Mouse (Mus musculus) midbrain, embryonic 12.5 days (tissue): ENCODE measurements around the gene Fto. TPM values are rescaled to one million over a fixed set of nuclear protein-coding genes. Genes with fewer than 3 reads are reported as not detected.

Source experiments
- ATAC-seq: fragments of 200-750 bp; cut with Nextera tagmentation; 2 replicates; pipeline ENCODE4 v1.8.0; 2017; ENCODE audit warnings: low read depth, moderate TSS enrichment, moderate library complexity; ENCODE audit not compliant: low FRiP score
- H3K27ac ChIP-seq: fragments of 300-500 bp; sonication (generic); replicated peaks from 2 replicates; pipeline ENCODE4 v1.5.1; 2016; ENCODE audit warnings: mild to moderate bottlenecking
- H3K27me3 ChIP-seq: fragments of 300-500 bp; sonication (generic); 2 replicates; pipeline ENCODE4 v1.6.1; 2016; ENCODE audit warnings: mild to moderate bottlenecking
- H3K36me3 ChIP-seq: fragments of 300-500 bp; sonication (generic); 2 replicates; pipeline ENCODE4 v1.6.1; 2016
- H3K4me1 ChIP-seq: fragments of 300-500 bp; sonication (generic); 2 replicates; pipeline ENCODE4 v1.6.1; 2016
- H3K4me2 ChIP-seq: fragments of 300-500 bp; sonication (generic); replicated peaks from 2 replicates; pipeline ENCODE4 v1.6.1; 2016; ENCODE audit warnings: mild to moderate bottlenecking, moderate library complexity
- H3K4me3 ChIP-seq: fragments of 300-500 bp; sonication (generic); 2 replicates; pipeline ENCODE4 v1.5.1; 2016; ENCODE audit warnings: mild to moderate bottlenecking
- H3K9ac ChIP-seq: fragments of 300-500 bp; sonication (generic); replicated peaks from 2 replicates; pipeline ENCODE4 v1.6.1; 2016; ENCODE audit warnings: mild to moderate bottlenecking, moderate library complexity
- H3K9me3 ChIP-seq: fragments of 300-500 bp; sonication (generic); 2 replicates; pipeline ENCODE4 v1.6.1; 2016; ENCODE audit warnings: mild to moderate bottlenecking
- WGBS: fragments of 180-500 bp; shearing (Covaris S2); methylation state at CpG from one replicate; pipeline ENCODE4 v1.1.7; 2016; 5-methylcytosine and 5-hydroxymethylcytosine counted together
- polyA plus RNA-seq: library from polyadenylated mRNA; unstranded; fragments of >200 nt; fragmentation: Nextera tagmentation; extraction: Ambion mirVana; gene quantifications from 2 replicates; pipeline ENCODE4 v1.2.1, GENCODE M21; 2016

The Fto gene
- polyA plus RNA-seq, 1 experiment from 2014 or later: 115 TPM

- H3K4me2 ChIP-seq: no peak overlapping the region
- H3K27me3 ChIP-seq: peaks cover 30% of the 10 kb centered on the region
- no peak overlapping the region for H3K4me3 ChIP-seq
- 21% methylated on average over 11 of the region's 11 CpGs for WGBS
- peaks cover 43% of the 10 kb centered on the region for H3K4me1 ChIP-seq
- H3K9ac ChIP-seq: no peak overlapping the region
- H3K36me3 ChIP-seq: no peaks in the 10 kb centered on the region
- no peaks in the 10 kb centered on the region for H3K9me3 ChIP-seq
- ATAC-seq: no peak
- no peak overlapping the region for H3K27ac ChIP-seq
Measured at GRCm38 (mm10) chr8:91569874-91570273, 256.5 kb downstream of the Fto start.

GRCm38 (mm10) chr8:91570809-91571208 lies 257.5 kb downstream of the Fto start:
- no peaks in the 10 kb centered on the region for H3K36me3 ChIP-seq
- no peak overlapping the region for H3K27ac ChIP-seq
- ATAC-seq: no peak
- peaks cover 40% of the 10 kb centered on the region for H3K4me1 ChIP-seq
- no peaks in the 10 kb centered on the region for H3K9me3 ChIP-seq
- no peak overlapping the region for H3K9ac ChIP-seq
- H3K4me2 ChIP-seq: no peak overlapping the region
- WGBS: 90% methylated on average over 7 of the region's 7 CpGs
- H3K27me3 ChIP-seq: peaks cover 30% of the 10 kb centered on the region
- no peak overlapping the region for H3K4me3 ChIP-seq

DNA sequence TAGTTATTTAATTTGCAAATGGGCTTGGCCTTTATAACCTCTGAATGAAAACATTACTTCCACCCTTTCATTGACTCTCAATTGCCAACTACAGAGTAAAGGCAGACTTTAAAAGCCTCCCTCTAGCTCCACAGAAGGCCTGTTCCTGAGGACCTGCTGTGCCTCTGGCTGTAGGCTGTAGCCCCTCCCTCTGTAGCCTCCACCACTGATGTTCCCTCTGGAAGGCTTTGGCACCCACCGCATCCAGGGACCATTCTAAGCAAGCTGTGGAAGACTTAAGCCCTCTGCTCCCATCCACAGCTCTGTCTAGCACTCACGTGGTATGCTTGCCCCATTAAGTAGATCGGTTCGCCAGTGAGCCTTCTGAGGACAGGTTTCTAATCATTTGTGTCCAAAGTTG lies 258.7 kb downstream of the Fto start:
- H3K9ac ChIP-seq: no peak overlapping the region
- 44% methylated on average over 4 of the region's 4 CpGs for WGBS
- ATAC-seq: no peak
- no peaks in the 10 kb centered on the region for H3K9me3 ChIP-seq
- H3K4me2 ChIP-seq: no peak overlapping the region
- H3K27me3 ChIP-seq: peaks cover 33% of the 10 kb centered on the region
- H3K4me1 ChIP-seq: peaks cover 42% of the 10 kb centered on the region
- H3K4me3 ChIP-seq: no peak overlapping the region
- no peak overlapping the region for H3K27ac ChIP-seq
- H3K36me3 ChIP-seq: no peaks in the 10 kb centered on the region

DNA sequence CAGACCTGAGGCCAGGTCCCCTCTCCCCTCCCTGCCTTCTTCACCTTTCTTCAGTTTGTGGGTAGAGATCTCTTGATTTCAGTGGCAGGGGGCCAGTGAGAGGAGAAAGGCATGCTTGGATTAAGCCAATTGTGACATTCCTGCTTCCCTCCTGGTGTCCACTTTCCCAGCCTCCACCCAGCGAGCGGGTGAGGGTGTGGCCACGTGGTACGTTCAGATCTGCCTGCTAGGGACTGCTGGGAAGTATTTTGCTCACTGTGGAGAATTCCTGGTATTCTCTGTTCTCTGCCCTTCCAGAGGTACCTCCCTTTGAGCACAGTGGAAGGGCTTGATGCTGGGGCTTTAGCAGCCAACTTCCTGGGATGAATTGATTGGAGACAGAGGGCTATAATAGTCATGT lies 259.3 kb downstream of the Fto start:
- Histone ChIP-seq H3K27ac (no peak overlapping the region), H3K9ac (no peak overlapping the region), H3K9me3 (no peaks in the 10 kb centered on the region), H3K4me2 (no peak overlapping the region), H3K4me1 (peaks cover 38% of the 10 kb centered on the region), H3K4me3 (no peak overlapping the region), H3K36me3 (no peaks in the 10 kb centered on the region), H3K27me3 (peaks cover 33% of the 10 kb centered on the region)
- no peak for ATAC-seq
- 16% methylated on average over 4 of the region's 4 CpGs for WGBS

GRCm38 (mm10) chr8:91575576-91575975 lies 262.3 kb downstream of the Fto start:
- H3K27ac ChIP-seq: no peak overlapping the region
- 4% methylated on average over 3 of the region's 3 CpGs for WGBS

DNA sequence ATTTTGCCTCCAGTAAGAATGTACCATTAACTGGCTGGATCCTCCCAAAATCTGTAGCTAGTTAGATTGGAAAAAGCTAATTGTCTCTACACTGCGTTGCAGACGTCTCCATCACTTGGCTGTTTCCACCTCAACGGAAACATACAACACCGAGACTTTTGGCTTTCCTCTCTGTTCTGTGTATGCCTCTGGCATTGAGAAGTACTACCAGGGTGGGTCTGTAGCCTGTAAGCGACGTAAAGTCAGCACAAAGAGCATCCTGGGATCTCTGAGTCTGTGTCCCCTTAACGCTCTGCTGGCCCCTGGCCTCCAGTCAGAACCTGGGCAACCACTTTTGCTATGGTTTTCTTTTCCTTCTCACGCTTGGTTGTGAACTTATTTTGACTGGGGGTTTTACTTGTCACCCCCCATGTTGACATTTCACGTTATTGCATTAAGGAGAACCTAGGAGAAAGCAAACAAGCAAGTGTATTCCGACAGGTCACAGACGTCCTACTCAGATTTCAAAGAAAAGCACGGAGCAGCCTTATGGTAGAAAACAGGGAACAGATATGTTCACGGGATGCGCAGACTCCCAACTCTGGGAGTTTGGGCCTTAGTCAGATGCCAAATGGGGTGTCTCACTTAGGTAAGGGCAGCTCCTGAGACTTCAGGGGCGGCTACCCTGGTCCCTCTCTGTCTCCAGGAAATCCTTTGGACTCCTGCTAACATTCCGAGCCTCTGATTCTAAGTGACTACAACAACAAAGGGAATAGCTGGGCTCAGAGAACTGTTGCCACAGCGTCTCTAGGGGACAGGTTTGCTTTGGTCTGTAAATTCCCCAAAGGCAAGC lies 263.0 kb downstream of the Fto start:
- Histone ChIP-seq H3K27ac (no peak overlapping the region), H3K27me3 (peaks cover 18% of the 10 kb centered on the region), H3K9me3 (no peaks in the 10 kb centered on the region), H3K4me1 (peaks cover 26% of the 10 kb centered on the region), H3K4me2 (no peak overlapping the region; the same call in 1 of the 2 replicates), H3K36me3 (no peaks in the 10 kb centered on the region), H3K4me3 (no peak overlapping the region), H3K9ac (no peak overlapping the region)
- no peak for ATAC-seq
- WGBS: 8% methylated on average over 17 of the region's 17 CpGs

More at GRCm38 (mm10) chr8:91575576-91575975, 262.3 kb downstream of the Fto start:
- Histone ChIP-seq H3K27me3 (peaks cover 19% of the 10 kb centered on the region), H3K4me1 (peaks cover 26% of the 10 kb centered on the region), H3K4me2 (no peak overlapping the region), H3K9me3 (no peaks in the 10 kb centered on the region), H3K4me3 (no peak overlapping the region), H3K36me3 (no peaks in the 10 kb centered on the region), H3K9ac (no peak overlapping the region)
- no peak for ATAC-seq

GRCm38 (mm10) chr8:91576918-91577241 lies 263.6 kb downstream of the Fto start:
- ATAC-seq: no peak
- no peak overlapping the region for H3K27ac ChIP-seq
- H3K4me1 ChIP-seq: peaks cover 25% of the 10 kb centered on the region
- H3K9me3 ChIP-seq: no peaks in the 10 kb centered on the region
- 18% methylated on average over 6 of the region's 6 CpGs for WGBS
- no peak overlapping the region for H3K4me3 ChIP-seq
- H3K36me3 ChIP-seq: no peaks in the 10 kb centered on the region
- H3K27me3 ChIP-seq: peaks cover 17% of the 10 kb centered on the region
- no peak overlapping the region for H3K9ac ChIP-seq
- H3K4me2 ChIP-seq: no peak overlapping the region; the same call in 1 of the 2 replicates

- peaks cover 18% of the 10 kb centered on the region for H3K4me1 ChIP-seq
- ATAC-seq: no peak
Measured at GRCm38 (mm10) chr8:91577605-91578004, 264.3 kb downstream of the Fto start.

DNA sequence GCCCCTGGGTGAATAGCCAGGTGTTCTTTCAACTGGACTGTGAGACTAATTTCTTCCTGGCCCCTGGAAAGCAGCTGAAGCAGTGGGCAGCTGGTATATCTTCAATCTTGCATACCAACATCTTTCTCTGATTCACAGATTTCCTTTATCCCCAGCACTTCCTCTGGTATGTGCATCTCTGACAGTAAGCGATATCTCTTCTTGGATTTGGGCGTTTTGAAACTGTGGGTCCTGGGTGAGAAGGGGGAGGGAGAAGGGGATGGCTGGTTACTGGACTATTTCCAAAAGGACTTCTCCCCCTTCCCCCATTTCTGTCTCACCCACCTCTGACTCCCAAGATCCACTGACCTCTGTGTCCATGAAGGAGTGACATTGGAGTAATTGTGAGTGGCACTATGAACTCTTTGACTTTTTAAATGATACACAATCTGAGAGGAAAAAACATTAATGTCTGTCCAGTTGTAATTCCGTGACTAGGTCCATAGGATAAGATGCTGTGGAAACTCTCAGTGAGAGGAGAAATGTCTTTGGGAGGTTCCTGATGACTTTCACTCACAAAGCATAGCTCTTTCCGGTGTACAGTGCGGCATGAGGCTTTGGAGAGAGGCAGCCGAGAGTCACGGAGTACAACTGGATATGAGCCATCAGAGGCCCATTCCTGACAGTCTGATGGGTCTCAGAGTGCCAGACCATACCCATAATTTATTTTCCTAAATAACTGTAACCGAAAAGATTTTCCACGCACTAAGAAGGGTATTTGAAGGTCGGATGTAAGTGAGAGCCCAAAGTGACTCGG lies 271.5 kb downstream of the Fto start:
- Histone ChIP-seq H3K9me3 (no peaks in the 10 kb centered on the region), H3K27me3 (peaks cover 13% of the 10 kb centered on the region; the same call in 1 of the 2 replicates), H3K27ac (no peak overlapping the region), H3K36me3 (no peaks in the 10 kb centered on the region), H3K4me1 (no peaks in the 10 kb centered on the region), H3K4me3 (no peak overlapping the region), H3K9ac (no peak overlapping the region), H3K4me2 (no peak overlapping the region)
- ATAC-seq: no peak
- WGBS: 93% methylated on average over 11 of the region's 11 CpGs

More at GRCm38 (mm10) chr8:91577605-91578004, 264.3 kb downstream of the Fto start:
- H3K9ac ChIP-seq: no peak overlapping the region
- 95% methylated on average over 3 of the region's 3 CpGs for WGBS
- H3K27ac ChIP-seq: no peak overlapping the region
- no peaks in the 10 kb centered on the region for H3K9me3 ChIP-seq
- peaks cover 15% of the 10 kb centered on the region; the same call in 1 of the 2 replicates for H3K27me3 ChIP-seq
- no peak overlapping the region for H3K4me2 ChIP-seq
- H3K36me3 ChIP-seq: no peaks in the 10 kb centered on the region
- no peak overlapping the region for H3K4me3 ChIP-seq

DNA sequence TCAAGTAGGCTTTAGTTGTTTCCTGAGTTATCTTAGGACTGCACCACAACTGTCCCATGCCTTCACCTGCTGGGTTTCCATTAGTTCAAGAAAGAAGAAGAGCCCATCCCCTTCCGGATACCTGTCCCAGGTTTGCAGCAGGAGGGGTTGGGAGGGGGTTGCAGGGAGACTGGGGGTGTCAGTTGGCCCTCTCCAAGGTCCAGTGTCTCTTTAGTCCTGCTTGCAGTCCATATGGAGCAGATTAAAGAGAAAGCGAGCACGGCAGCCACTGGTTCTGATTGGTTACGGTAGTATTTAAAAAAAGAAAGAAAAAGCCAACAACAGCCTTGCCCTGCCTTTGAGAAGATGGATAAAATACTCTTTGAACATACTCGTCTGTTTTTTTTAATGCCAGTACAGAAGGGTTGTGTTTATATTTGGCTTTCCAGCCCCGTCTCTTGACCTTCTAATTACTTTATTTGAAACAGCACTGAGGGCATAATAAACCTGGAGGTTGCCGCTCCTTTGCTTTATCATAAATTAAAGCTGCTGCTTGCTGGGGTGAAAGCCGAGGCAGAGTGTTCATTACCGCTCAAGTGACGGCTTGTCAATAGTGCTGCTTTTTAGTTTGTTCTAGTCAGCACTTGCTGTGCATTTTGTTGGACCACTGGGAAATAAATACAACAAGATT lies 279.2 kb downstream of the Fto start:
- H3K9ac ChIP-seq: no peak overlapping the region
- H3K27ac ChIP-seq: 0 out of 2 replicates have a peak overlapping the region, but pooled peaks have one; percentile 10
- H3K27me3 ChIP-seq: no peaks in the 10 kb centered on the region
- H3K4me1 ChIP-seq: peaks cover 25% of the 10 kb centered on the region
- H3K36me3 ChIP-seq: no peaks in the 10 kb centered on the region
- ATAC-seq: 0 out of 2 replicates have a peak, but pooled peaks have one; percentile 27
- H3K4me3 ChIP-seq: no peak overlapping the region
- peak overlapping the region; percentile 11; the same call in 1 of the 2 replicates for H3K4me2 ChIP-seq
- no peaks in the 10 kb centered on the region for H3K9me3 ChIP-seq
- WGBS: 22% methylated on average over 10 of the region's 10 CpGs

DNA sequence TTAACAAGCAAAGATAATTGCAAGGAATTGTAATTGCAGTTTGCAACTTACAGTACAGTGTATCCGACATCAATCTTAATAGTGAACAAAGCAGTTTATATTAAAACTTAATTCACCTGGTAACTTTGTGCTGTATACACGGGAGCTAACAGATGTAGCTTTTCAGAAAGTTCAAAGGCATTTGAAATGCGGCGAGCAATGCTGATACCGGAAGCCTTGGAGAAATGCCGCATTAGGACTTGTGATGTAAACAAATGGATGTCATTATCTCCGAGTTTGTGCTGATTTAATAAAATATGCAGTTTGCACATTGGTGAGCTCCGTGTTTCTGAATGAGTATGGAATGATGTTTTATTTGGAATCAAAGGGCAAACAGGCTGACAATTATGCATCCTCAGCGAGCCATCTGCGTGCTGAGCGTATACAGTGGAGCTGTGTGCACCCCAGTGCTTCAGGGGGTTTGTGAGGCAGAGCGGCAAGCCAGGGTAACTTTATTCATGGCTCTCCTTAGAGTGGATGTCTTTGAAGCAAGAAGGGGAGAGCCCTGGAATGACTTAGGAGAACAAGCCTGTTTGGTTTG lies 280.0 kb downstream of the Fto start:
- WGBS: 40% methylated on average over 12 of the region's 12 CpGs
- Histone ChIP-seq H3K4me3 (no peak overlapping the region), H3K4me2 (peak overlapping the region; percentile 22; the same call in 1 of the 2 replicates), H3K27ac (0 out of 2 replicates have a peak overlapping the region, but pooled peaks have one; percentile 25), H3K9me3 (no peaks in the 10 kb centered on the region), H3K36me3 (no peaks in the 10 kb centered on the region), H3K9ac (no peak overlapping the region), H3K4me1 (peaks cover 25% of the 10 kb centered on the region), H3K27me3 (no peaks in the 10 kb centered on the region)
- ATAC-seq: no peak
